Mouse (Mus musculus): ENCODE results near the gene Nhp2. TPM values are rescaled to one million over a fixed set of nuclear protein-coding genes. Genes with fewer than 3 reads are reported as not detected.
A peak's percentile ranks its signal among the peaks of the same experiment; 100 is the strongest.

Gene Nhp2
- total and polyA plus RNA-seq, 3 experiments, result 649 to 6,489 (median 739) TPM

DNA sequence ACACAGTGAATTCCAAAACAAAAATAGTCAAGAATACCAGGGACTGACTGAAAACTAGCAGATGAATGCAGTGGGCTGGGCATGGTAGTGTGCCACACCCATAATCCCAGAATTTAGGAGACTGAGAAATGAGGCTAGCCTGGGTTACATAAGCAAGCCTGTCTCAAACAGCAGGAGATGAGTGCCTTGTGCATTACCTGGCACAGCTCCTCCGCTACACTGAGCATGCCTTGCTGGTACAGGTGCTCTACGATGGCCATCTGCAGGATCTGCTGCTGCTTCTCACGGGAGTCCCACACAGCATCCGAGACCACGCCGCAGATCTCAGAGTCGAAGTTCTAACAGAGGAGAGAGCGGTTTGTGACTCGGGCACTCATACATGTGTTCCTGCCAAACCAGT lies 7.9 kb downstream of the Nhp2 start:
- DNase-seq (ENCODE audit: low read depth, low spot score), result no peak
- H3K36me3 ChIP-seq (ENCODE audit: control insufficient read depth in 1 of 2, insufficient read depth in 2 of 2, low read length in 2 of 2), result peaks cover 16 to 46% of the 10 kb centered on the region in 2 experiments
- H3K27me3 ChIP-seq (ENCODE audit: control insufficient read depth in 1 of 2, insufficient read depth in 2 of 2, low read length in 2 of 2), result no peaks in the 10 kb centered on the region
- no peak overlapping the region for H3K4me3 ChIP-seq (ENCODE audit: control insufficient read depth in 1 of 2, insufficient read depth in 1 of 2, low read depth in 2 of 2, low read length in 2 of 2)
- H3K4me1 ChIP-seq (ENCODE audit: control insufficient read depth in 1 of 2, insufficient read depth in 2 of 2, low read length in 2 of 2), result peaks cover 7 to 42% of the 10 kb centered on the region in 2 experiments; a peak in 3 of 4 replicates
- no peak overlapping the region for H3K9ac ChIP-seq (ENCODE audit: control insufficient read depth, low read depth, low read length, poor library complexity, severe bottlenecking)
- peaks cover 17% of the 10 kb centered on the region for H3K79me2 ChIP-seq (ENCODE audit: control insufficient read depth, insufficient read depth, low read length, poor library complexity)
- no peak overlapping the region for H3K27ac ChIP-seq (ENCODE audit: control insufficient read depth, low read depth, low read length)
- no peaks in the 10 kb centered on the region for H3K9me3 ChIP-seq (replicated peaks; ENCODE audit: insufficient read depth, low read length)
- TF ChIP-seq ZNF384 (IDR thresholded peaks at IDR 0.05; ENCODE audit: low read depth, low read length), result no peak

DNA sequence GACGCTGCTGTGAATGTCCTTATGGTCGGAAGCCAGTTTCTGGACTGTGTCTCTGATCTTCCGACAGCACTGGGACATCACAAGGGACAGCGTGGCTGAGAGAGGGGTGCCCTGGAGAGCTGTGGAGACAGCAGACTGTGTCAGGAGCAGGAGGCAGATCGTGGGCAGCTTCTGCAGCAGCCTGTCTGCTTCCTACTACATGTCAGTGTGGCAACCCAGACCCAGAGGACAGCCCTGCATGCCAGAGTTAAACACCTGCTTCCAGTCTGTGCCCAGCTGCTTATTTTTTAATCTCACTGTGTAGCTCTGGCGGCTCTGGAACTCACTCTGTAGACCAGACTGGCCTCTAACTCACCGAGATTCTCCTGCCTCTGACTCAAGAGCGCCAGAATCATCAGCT lies 8.4 kb downstream of the Nhp2 start:
- Histone ChIP-seq H3K27ac (ENCODE audit: control insufficient read depth, low read depth, low read length) (no peak overlapping the region), H3K9ac (ENCODE audit: control insufficient read depth, low read depth, low read length, poor library complexity, severe bottlenecking) (no peak overlapping the region), H3K4me3 (ENCODE audit: control insufficient read depth in 1 of 2, insufficient read depth in 1 of 2, low read depth in 2 of 2, low read length in 2 of 2) (no peak overlapping the region), H3K4me1 (ENCODE audit: control insufficient read depth in 1 of 2, insufficient read depth in 2 of 2, low read length in 2 of 2) (peaks cover 7 to 44% of the 10 kb centered on the region in 2 experiments; a peak in 3 of 4 replicates), H3K36me3 (ENCODE audit: control insufficient read depth in 1 of 2, insufficient read depth in 2 of 2, low read length in 2 of 2) (peaks cover 11 to 44% of the 10 kb centered on the region in 2 experiments), H3K79me2 (ENCODE audit: control insufficient read depth, insufficient read depth, low read length, poor library complexity) (peaks cover 18% of the 10 kb centered on the region; the same call in 1 of the 2 replicates), H3K9me3 (replicated peaks; ENCODE audit: insufficient read depth, low read length) (no peaks in the 10 kb centered on the region), H3K27me3 (ENCODE audit: control insufficient read depth in 1 of 2, insufficient read depth in 2 of 2, low read length in 2 of 2) (no peaks in the 10 kb centered on the region)
- TF ChIP-seq HCFC1 (IDR thresholded peaks at IDR 0.05; ENCODE audit: low read depth, low read length), result no peak
- TF ChIP-seq TAL1 (IDR thresholded peaks at IDR 0.05; ENCODE audit: low read length), result 0 out of 2 replicates have a peak, but pooled peaks have one; percentile 4
- no peak for TF ChIP-seq ZKSCAN1 (IDR thresholded peaks at IDR 0.05; ENCODE audit: low read depth, low read length)
- TF ChIP-seq MAX (IDR thresholded peaks at IDR 0.05; ENCODE audit: low read length), result no peak
- TF ChIP-seq BHLHE40 (IDR thresholded peaks at IDR 0.05; ENCODE audit: borderline replicate concordance, low read depth, low read length), result no peak
- 0 out of 2 replicates have a peak, but pooled peaks have one; percentile 5 for TF ChIP-seq TCF12 (IDR thresholded peaks at IDR 0.05; ENCODE audit: low read depth, low read length)
- no peak for TF ChIP-seq MEF2A (IDR thresholded peaks at IDR 0.05; ENCODE audit: extremely low read depth, insufficient replicate concordance, low read depth, low read length, poor library complexity, severe bottlenecking)
- no peak for TF ChIP-seq MAZ (IDR thresholded peaks at IDR 0.05; ENCODE audit: low read depth, low read length)
- TF ChIP-seq USF1 (IDR thresholded peaks at IDR 0.05; ENCODE audit: low read depth, low read length), result no peak
- no peak for TF ChIP-seq NRF1 (IDR thresholded peaks at IDR 0.05; ENCODE audit: insufficient read depth, low read depth, low read length, poor library complexity, severe bottlenecking)
- DNase-seq (ENCODE audit: low read depth, low spot score), result no peak

DNA sequence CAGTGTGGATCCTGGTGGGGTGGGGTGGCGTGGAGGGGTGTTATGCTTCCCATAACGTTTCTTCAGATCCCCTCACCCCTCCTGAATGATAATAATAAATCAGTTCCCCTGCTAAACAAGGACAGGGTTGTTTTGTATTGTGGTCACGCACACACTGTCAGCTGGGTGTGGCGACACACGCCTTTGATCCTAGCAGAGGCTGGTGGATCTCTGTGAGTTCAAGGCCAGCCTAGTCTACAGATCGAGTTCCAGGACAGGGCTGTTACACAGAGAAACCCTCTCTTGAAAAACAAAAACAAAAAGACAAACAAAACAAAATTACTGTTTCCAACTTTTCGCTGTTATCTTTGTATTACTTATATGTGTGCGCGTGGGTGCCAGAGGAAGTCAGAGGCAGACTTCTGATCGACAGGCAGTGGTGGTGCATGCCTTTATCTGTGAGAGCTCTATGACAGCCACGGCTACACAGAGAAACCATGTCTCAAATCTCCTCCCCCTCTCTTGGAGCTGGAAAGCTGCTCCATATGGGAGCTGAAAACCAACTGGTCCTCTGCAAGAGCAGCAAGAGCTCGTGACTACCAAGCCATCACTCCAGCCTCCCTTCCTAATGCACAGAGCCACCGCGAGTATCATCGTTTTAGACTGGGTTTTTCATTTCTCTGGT lies 10.2 kb downstream of the Nhp2 start:
- H3K4me1 ChIP-seq (ENCODE audit: control insufficient read depth in 1 of 2, insufficient read depth in 2 of 2, low read length in 2 of 2), result peaks cover 11 to 49% of the 10 kb centered on the region in 2 experiments
- TF ChIP-seq JUND (IDR thresholded peaks at IDR 0.05; ENCODE audit: low read depth, low read length) (no peak), GATA1 (IDR thresholded peaks at IDR 0.05; ENCODE audit: low read depth, low read length) (0 out of 2 replicates have a peak, but pooled peaks have one; percentile 51), BHLHE40 (IDR thresholded peaks at IDR 0.05; ENCODE audit: borderline replicate concordance, low read depth, low read length) (no peak), ZKSCAN1 (IDR thresholded peaks at IDR 0.05; ENCODE audit: low read depth, low read length) (no peak), GABPA (IDR thresholded peaks at IDR 0.05; ENCODE audit: low read depth, low read length) (no peak), MAZ (IDR thresholded peaks at IDR 0.05; ENCODE audit: low read depth, low read length) (no peak), USF2 (IDR thresholded peaks at IDR 0.05; ENCODE audit: borderline replicate concordance in 1 of 2, insufficient read depth in 1 of 2, low read depth in 1 of 2, low read length in 2 of 2) (no peak), ZC3H11A (IDR thresholded peaks at IDR 0.05; ENCODE audit: low read depth, low read length) (no peak), USF1 (IDR thresholded peaks at IDR 0.05; ENCODE audit: low read depth, low read length) (no peak), CTCF (IDR thresholded peaks at IDR 0.05 in 2 of 3, conservative IDR thresholded peaks at IDR 0.05 in 1 of 3; ENCODE audit: control insufficient read depth in 1 of 3, insufficient read depth in 1 of 3, low read depth in 2 of 3, low read length in 3 of 3, poor library complexity in 1 of 3, severe bottlenecking in 1 of 3) (no peak), SMC3 (IDR thresholded peaks at IDR 0.05; ENCODE audit: low read depth, low read length) (no peak), MEF2A (IDR thresholded peaks at IDR 0.05; ENCODE audit: extremely low read depth, insufficient replicate concordance, low read depth, low read length, poor library complexity, severe bottlenecking) (no peak), MAX (IDR thresholded peaks at IDR 0.05; ENCODE audit: low read length) (peak; percentile 68; the same call in 1 of the 2 replicates), POLR2AphosphoS5 (IDR thresholded peaks at IDR 0.05; ENCODE audit: borderline replicate concordance, low read depth, low read length) (no peak), POLR2AphosphoS2 (IDR thresholded peaks at IDR 0.05; ENCODE audit: low read length) (no peak), E2F4 (IDR thresholded peaks at IDR 0.05; ENCODE audit: borderline replicate concordance, low read depth, low read length) (no peak), TBP (IDR thresholded peaks at IDR 0.05; ENCODE audit: low read depth, low read length) (no peak)

More for the DNA sequence above, 10.2 kb downstream of the Nhp2 start:
- Histone ChIP-seq H3K4me3 (ENCODE audit: control insufficient read depth in 1 of 2, insufficient read depth in 1 of 2, low read depth in 2 of 2, low read length in 2 of 2) (no peak overlapping the region), H3K27me3 (ENCODE audit: control insufficient read depth in 1 of 2, insufficient read depth in 2 of 2, low read length in 2 of 2) (no peaks in the 10 kb centered on the region), H3K36me3 (ENCODE audit: control insufficient read depth in 1 of 2, insufficient read depth in 2 of 2, low read length in 2 of 2) (peaks cover 6 to 48% of the 10 kb centered on the region in 2 experiments), H3K9me3 (replicated peaks; ENCODE audit: insufficient read depth, low read length) (no peaks in the 10 kb centered on the region), H3K27ac (ENCODE audit: control insufficient read depth, low read depth, low read length) (peak overlapping the region; percentile 33), H3K9ac (ENCODE audit: control insufficient read depth, low read depth, low read length, poor library complexity, severe bottlenecking) (peak overlapping the region; percentile 15; the same call in 1 of the 2 replicates), H3K79me2 (ENCODE audit: control insufficient read depth, insufficient read depth, low read length, poor library complexity) (peaks cover 21% of the 10 kb centered on the region; the same call in 1 of the 2 replicates)
- peak; percentile 76 for DNase-seq (ENCODE audit: low read depth, low spot score)

Data from MEL (cell line).